Mouse (Mus musculus) MN1 (cell line): Measurements from ENCODE around the gene Tmigd3.

ENCODE experiments used
- DNase-seq: peaks from one replicate; pipeline ENCODE4 v3.0.0-alpha.2; 2016; ENCODE audit warnings: low spot score

Tmigd3 gene

GRCm38 (mm10) chr3:105932240-105933071 is 61.8 kb downstream of the Tmigd3 start, which contains the start of gene I830077J02Rik:
Gene I830077J02Rik (minus strand): TSS chr3:105932664.
- no peak for DNase-seq

GRCm38 (mm10) chr3:105933926-105934325 is 63.2 kb downstream of the Tmigd3 start:
- DNase-seq, result no peak

GRCm38 (mm10) chr3:105935033-105935432 is 64.3 kb downstream of the Tmigd3 start:
- DNase-seq, result no peak

- no peak for DNase-seq
Measured at GRCm38 (mm10) chr3:105936111-105936510, 65.4 kb downstream of the Tmigd3 start.

GRCm38 (mm10) chr3:105951348-105951747 is 80.6 kb downstream of the Tmigd3 start:
- DNase-seq, result no peak

GRCm38 (mm10) chr3:105957235-105957634 is 86.5 kb downstream of the Tmigd3 start:
- DNase-seq, result peak; percentile 11

GRCm38 (mm10) chr3:105958204-105958603 is 87.5 kb downstream of the Tmigd3 start:
- DNase-seq, result no peak

GRCm38 (mm10) chr3:105958974-105959580 is 88.4 kb downstream of the Tmigd3 start, which contains the start of gene Wdr77:
Gene Wdr77 (plus strand): TSS chr3:105959369.
- DNase-seq, result peak; percentile 98

GRCm38 (mm10) chr3:105959585-105959984 is 88.9 kb downstream of the Tmigd3 start:
- DNase-seq, result peak; percentile 42

GRCm38 (mm10) chr3:105959999-105960398 is 89.3 kb downstream of the Tmigd3 start, which contains the start of gene Atp5f1:
Gene Atp5f1 (minus strand): TSS chr3:105960099.
- DNase-seq, result no peak

GRCm38 (mm10) chr3:105960700-105961099 is 90.0 kb downstream of the Tmigd3 start:
- peak; percentile 17 for DNase-seq

GRCm38 (mm10) chr3:105971831-105972446 is 101.2 kb downstream of the Tmigd3 start:
- DNase-seq, result no peak

- DNase-seq, result no peak
Measured at GRCm38 (mm10) chr3:105973411-105973810, 102.7 kb downstream of the Tmigd3 start, which contains the start of gene Ovgp1. Gene Ovgp1 (plus strand): TSS chr3:105973711.
